In the genomic region with DNA sequence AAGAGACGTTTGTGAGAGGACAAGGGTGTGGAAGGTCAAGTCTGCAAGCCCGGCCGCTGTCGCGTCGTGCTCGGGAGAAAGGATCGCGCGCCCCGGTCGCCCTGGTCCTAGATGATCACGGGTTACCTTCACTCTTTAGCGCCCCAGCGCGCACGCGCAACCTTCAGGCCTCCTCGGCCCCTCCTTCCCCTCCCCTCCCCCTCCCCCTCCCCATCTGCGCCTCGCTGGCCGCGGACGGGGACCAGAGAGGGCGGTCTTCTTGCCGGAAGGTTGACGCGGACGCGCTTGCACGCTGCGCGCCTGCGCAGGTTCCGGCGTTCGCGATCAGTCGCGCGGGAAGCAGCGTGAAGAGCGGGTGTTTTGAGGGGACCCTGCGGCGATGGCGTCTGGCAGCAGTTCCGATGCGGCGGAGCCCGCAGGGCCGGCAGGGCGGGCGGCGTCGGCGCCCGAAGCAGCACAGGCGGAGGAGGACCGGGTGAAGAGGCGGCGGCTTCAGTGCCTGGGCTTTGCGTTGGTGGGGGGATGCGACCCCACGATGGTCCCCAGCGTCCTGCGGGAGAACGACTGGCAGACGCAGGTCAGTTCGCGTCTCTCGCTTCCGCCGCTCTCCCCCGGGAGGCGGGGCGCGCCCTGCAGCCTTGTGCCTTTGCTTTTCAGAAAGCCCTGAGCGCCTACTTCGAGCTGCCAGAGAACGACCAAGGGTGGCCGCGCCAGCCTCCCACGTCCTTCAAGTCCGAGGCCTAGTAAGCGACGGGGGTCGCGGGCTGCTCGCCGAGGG, we compare ENCODE assay signal across 8 mouse cellular contexts. TPM values are rescaled to one million over a fixed set of nuclear protein-coding genes. Genes with fewer than 3 reads are reported as not detected.
A peak's percentile ranks its signal among the peaks of the same experiment; 100 is the strongest.
DNase-seq lines count a peak whose midpoint lies in the region; ATAC-seq and TF ChIP-seq lines count a peak whose summit lies in the region.

A gene (minus strand): TSS at position 188 of the 778 bp plus-strand sequence.
A gene (plus strand): TSS at position 327 of the 778 bp plus-strand sequence.

- peak; percentile 90 for ATAC-seq in erythroblast, adult 5-6 weeks (replicated peaks; ENCODE audit: low FRiP score, poor library complexity, severe bottlenecking)
- ATAC-seq in heart, embryonic 11.5 days (replicated peaks; ENCODE audit: insufficient number of reproducible peaks, low FRiP score, low TSS enrichment) = peak; percentile 96
- peak; percentile 97 for ATAC-seq in kidney, embryonic 16.5 days (ENCODE audit: low FRiP score, low TSS enrichment)

- peaks cover 3% of the 10 kb centered on the region; the same call in 1 of the 2 replicates for H3K36me3 ChIP-seq in heart, embryonic 11.5 days (ENCODE audit: control insufficient read depth, insufficient read depth, low read length)
- peaks cover 4% of the 10 kb centered on the region; the same call in 1 of the 2 replicates for H3K36me3 ChIP-seq in kidney, embryonic 16.5 days (ENCODE audit: insufficient read depth, low read length)
- H3K36me3 ChIP-seq in liver, adult 2 months (ENCODE audit: control insufficient read depth, insufficient read depth, low read length) = peaks cover 4% of the 10 kb centered on the region; the same call in 1 of the 2 replicates
- H3K36me3 ChIP-seq in myocyte (ENCODE audit: control insufficient read depth, insufficient read depth) = no peaks in the 10 kb centered on the region
- H3K36me3 ChIP-seq in splenic B cell, adult 2 months (ENCODE audit: control insufficient read depth, insufficient read depth, low read length, poor library complexity, severe bottlenecking) = peaks cover 2% of the 10 kb centered on the region; the same call in 1 of the 2 replicates

- no peak for TF ChIP-seq CTCF in liver, adult 2 months (IDR thresholded peaks at IDR 0.05; ENCODE audit: low read depth, low read length)

- H3K9me3 ChIP-seq in heart, embryonic 11.5 days (replicated peaks; ENCODE audit: control insufficient read depth, low read length) = no peaks in the 10 kb centered on the region
- no peaks in the 10 kb centered on the region for H3K9me3 ChIP-seq in kidney, embryonic 16.5 days (ENCODE audit: low read length)

- H3K4me1 ChIP-seq in heart, embryonic 11.5 days (ENCODE audit: control insufficient read depth, insufficient read depth, low read length) = peaks cover 14% of the 10 kb centered on the region
- H3K4me1 ChIP-seq in kidney, embryonic 16.5 days (ENCODE audit: insufficient read depth, low read length) = peaks cover 25% of the 10 kb centered on the region
- H3K4me1 ChIP-seq in liver, adult 2 months (ENCODE audit: control insufficient read depth, insufficient read depth, low read length) = peaks cover 11% of the 10 kb centered on the region

- H3K27me3 ChIP-seq in heart, embryonic 11.5 days (ENCODE audit: control insufficient read depth, insufficient read depth, low read length) = no peaks in the 10 kb centered on the region
- no peaks in the 10 kb centered on the region for H3K27me3 ChIP-seq in kidney, embryonic 16.5 days (ENCODE audit: insufficient read depth, low read length)
- no peaks in the 10 kb centered on the region for H3K27me3 ChIP-seq in liver, adult 2 months (ENCODE audit: control insufficient read depth, insufficient read depth, low read length)
- H3K27me3 ChIP-seq in myocyte (ENCODE audit: control insufficient read depth, insufficient read depth, insufficient read length) = no peaks in the 10 kb centered on the region
- no peaks in the 10 kb centered on the region for H3K27me3 ChIP-seq in splenic B cell, adult 2 months (ENCODE audit: control insufficient read depth, insufficient read depth, low read length, poor library complexity, severe bottlenecking)

- peak within 1 kb of the TSS; percentile 89 for H3K27ac ChIP-seq in heart, embryonic 11.5 days (ENCODE audit: low read depth, low read length)
- peak within 1 kb of the TSS; percentile 95 for H3K27ac ChIP-seq in kidney, embryonic 16.5 days (ENCODE audit: low read length)
- H3K27ac ChIP-seq in liver, adult 2 months (replicated peaks; ENCODE audit: insufficient read depth, low read depth, low read length) = peak within 1 kb of the TSS; percentile 72

- under 1% methylated on average over 87 of the region's 90 CpGs for WGBS in heart, embryonic 11.5 days (ENCODE audit: insufficient replicate concordance)
- under 1% methylated on average over 85 of the region's 90 CpGs for WGBS in kidney, embryonic 16.5 days
- WGBS in liver, adult 2 months = under 1% methylated on average over 89 of the region's 90 CpGs

- peak within 1 kb of the TSS; percentile 89 for H3K9ac ChIP-seq in heart, embryonic 11.5 days (ENCODE audit: low read depth, low read length)
- peak within 1 kb of the TSS; percentile 95 for H3K9ac ChIP-seq in kidney, embryonic 16.5 days (replicated peaks; ENCODE audit: low read length)
- H3K9ac ChIP-seq in liver, adult 2 months (ENCODE audit: low read depth, low read length) = peak within 1 kb of the TSS; percentile 88

- peak within 1 kb of the TSS; percentile 4 for H3ac ChIP-seq in myocyte (ENCODE audit: control insufficient read depth, insufficient read length)

- peak; percentile 90 for TF ChIP-seq POLR2A in liver, adult 2 months (IDR thresholded peaks at IDR 0.05; ENCODE audit: extremely low read depth, insufficient read depth, low read length)
- TF ChIP-seq POLR2A in myocyte (IDR thresholded peaks at IDR 0.05; ENCODE audit: insufficient read length, low read depth) = peak; percentile 79

- peak; percentile 91 to 94 for DNase-seq in B cell, adult 2 months
- DNase-seq in brain, adult 2 months (ENCODE audit: low read depth, low spot score) = peak; percentile 99
- peak; percentile 88 for DNase-seq in liver, adult 2 months (ENCODE audit: extremely low read depth, low read depth, low spot score)
- DNase-seq in splenic B cell, adult 2 months (ENCODE audit: low read depth, low spot score) = peak; percentile 98

- peak within 1 kb of the TSS; percentile 91 for H3K4me3 ChIP-seq in heart, embryonic 11.5 days (ENCODE audit: low read depth, low read length)
- peak within 1 kb of the TSS; percentile 88 for H3K4me3 ChIP-seq in kidney, embryonic 16.5 days (ENCODE audit: low read length)
- peak within 1 kb of the TSS; percentile 79 for H3K4me3 ChIP-seq in liver, adult 2 months (ENCODE audit: insufficient read depth, low read depth, low read length)
- peak within 1 kb of the TSS; percentile 61 for H3K4me3 ChIP-seq in myocyte

- peaks cover 13% of the 10 kb centered on the region; the same call in 1 of the 2 replicates for H3K79me2 ChIP-seq in liver, adult 2 months (ENCODE audit: control insufficient read depth, insufficient read depth, low read length)
- H3K79me2 ChIP-seq in myocyte (ENCODE audit: control insufficient read depth, insufficient read depth) = peaks cover 54% of the 10 kb centered on the region

- H3K4me2 ChIP-seq in heart, embryonic 11.5 days = peak within 1 kb of the TSS; percentile 89
- H3K4me2 ChIP-seq in kidney, embryonic 16.5 days (replicated peaks; ENCODE audit: low read depth, low read length) = peak within 1 kb of the TSS; percentile 83
- H3K4me2 ChIP-seq in myocyte (ENCODE audit: low read depth) = peak within 1 kb of the TSS; percentile 84

TF ChIP-seq in myocyte, 11 proteins besides CTCF, POLR2A, EP300 and RAD21:
- no peak for TF ChIP-seq CEBPB (IDR thresholded peaks at IDR 0.05; ENCODE audit: insufficient read depth, poor library complexity, severe bottlenecking)
- TF ChIP-seq TCF3 (IDR thresholded peaks at IDR 0.05; ENCODE audit: insufficient read length, low read depth) = no peak
- TF ChIP-seq E2F4 (IDR thresholded peaks at IDR 0.05; ENCODE audit: insufficient read depth) = peak; percentile 85
- no peak for TF ChIP-seq USF1 (IDR thresholded peaks at IDR 0.05; ENCODE audit: low read depth)
- TF ChIP-seq POLR2AphosphoS2 (IDR thresholded peaks at IDR 0.05; ENCODE audit: insufficient read length, low read depth) = peak; percentile 81
- TF ChIP-seq TCF12 (IDR thresholded peaks at IDR 0.05; ENCODE audit: insufficient read depth, poor library complexity, severe bottlenecking) = no peak
- peak in 1 of 3 experiments; percentile 18 for TF ChIP-seq MYOG (IDR thresholded peaks at IDR 0.05; ENCODE audit: control insufficient read depth in 1 of 3, insufficient read depth in 1 of 3, insufficient read length in 2 of 3, low read depth in 2 of 3)
- TF ChIP-seq SRF (IDR thresholded peaks at IDR 0.05; ENCODE audit: control insufficient read depth, insufficient read length, low read depth) = no peak
- TF ChIP-seq REST (IDR thresholded peaks at IDR 0.05; ENCODE audit: insufficient read depth, insufficient read length) = peak; percentile 43
- TF ChIP-seq MYOD1 (IDR thresholded peaks at IDR 0.05; ENCODE audit: control insufficient read depth in 1 of 3, insufficient read length in 2 of 3, low read depth in 2 of 3) = peak in 1 of 3 experiments; percentile 11

RNA-seq across cellular contexts. Expression of the first gene that starts in this region (rescaled TPM):
- total RNA-seq in erythroblast, adult 5-6 weeks (2015; ENCODE audit: low replicate concordance) = 27.8 and 32.5 TPM in 2 replicates
- total RNA-seq in erythroblast, adult 5-6 weeks (2017; ENCODE audit: low replicate concordance) = 12.4 and 17.3 TPM in 2 replicates
- polyA plus RNA-seq in heart, embryonic 11.5 days (2014; fragmentation: Nextera tagmentation; extraction: Ambion mirVana) = 196 and 201 TPM in 2 replicates
- 112 and 121 TPM in 2 replicates for polyA plus RNA-seq in kidney, embryonic 16.5 days (2015; fragmentation: Nextera tagmentation; extraction: Ambion mirVana)
- 95.8 and 97.7 TPM in 2 replicates for total RNA-seq in liver, adult 2 months (2014; rRNA removed)
- 96.4 and 108 TPM in 2 replicates for polyA plus RNA-seq in liver, adult 2 months (2012; rRNA removed)
- 67.1 TPM for polyA plus RNA-seq in myocyte (2012; fragmentation: generic; extraction: Trizol)

RNA-seq across cellular contexts. Expression of the second gene that starts in this region (rescaled TPM):
- 16.3 and 25.7 TPM in 2 replicates for total RNA-seq in erythroblast, adult 5-6 weeks (2015; ENCODE audit: low replicate concordance)
- total RNA-seq in erythroblast, adult 5-6 weeks (2017; ENCODE audit: low replicate concordance) = 16.3 and 17.6 TPM in 2 replicates
- 40.8 and 44.9 TPM in 2 replicates for polyA plus RNA-seq in heart, embryonic 11.5 days (2014; fragmentation: Nextera tagmentation; extraction: Ambion mirVana)
- polyA plus RNA-seq in kidney, embryonic 16.5 days (2015; fragmentation: Nextera tagmentation; extraction: Ambion mirVana) = 62.1 and 62.5 TPM in 2 replicates
- total RNA-seq in liver, adult 2 months (2014; rRNA removed) = 28.9 and 29.4 TPM in 2 replicates
- 18.5 and 18.6 TPM in 2 replicates for polyA plus RNA-seq in liver, adult 2 months (2012; rRNA removed)
- 5.4 TPM for polyA plus RNA-seq in myocyte (2012; fragmentation: generic; extraction: Trizol)

Comparison
In these comparisons a context has a peak if more than half of its experiments do, and no peak if none do; other contexts are left out.
1. Peak in every context shown above with its lines: DNase-seq, ATAC-seq, H3K4me3 ChIP-seq and H3K27ac ChIP-seq.